Mouse (Mus musculus) stomach, embryonic 16.5 days (tissue): ENCODE data around the gene Kcnt2. TPM values are rescaled to one million over a fixed set of nuclear protein-coding genes. Genes with fewer than 3 reads are reported as not detected.

ENCODE experiments used
- ATAC-seq: fragments of 200-750 bp; cut with Nextera tagmentation; 2 replicates; pipeline ENCODE4 v1.8.0; 2017; ENCODE audit warnings: moderate number of reproducible peaks, moderate TSS enrichment; ENCODE audit not compliant: insufficient read depth, low FRiP score
- H3K27ac ChIP-seq: fragments of 300-500 bp; sonication (generic); 2 replicates; pipeline ENCODE4 v1.5.1; 2014; ENCODE audit warnings: low read length
- H3K27me3 ChIP-seq: fragments of 300-500 bp; sonication (generic); 2 replicates; pipeline ENCODE4 v1.6.1; 2014; ENCODE audit warnings: low read length, control low read depth, mixed read lengths; ENCODE audit not compliant: control insufficient read depth, insufficient read depth
- H3K36me3 ChIP-seq: fragments of 300-500 bp; sonication (generic); 2 replicates; pipeline ENCODE4 v1.6.1; 2014; ENCODE audit warnings: low read length; ENCODE audit not compliant: control insufficient read depth, insufficient read depth
- H3K4me1 ChIP-seq: fragments of 300-500 bp; sonication (generic); 2 replicates; pipeline ENCODE4 v1.6.1; 2014; ENCODE audit warnings: low read length, control low read depth, mixed read lengths; ENCODE audit not compliant: control insufficient read depth, insufficient read depth
- H3K4me2 ChIP-seq: fragments of 300-500 bp; sonication (generic); 2 replicates; pipeline ENCODE4 v1.6.1; 2014; ENCODE audit warnings: low read depth, low read length, mixed read lengths
- H3K4me3 ChIP-seq: fragments of 300-500 bp; sonication (generic); replicated peaks from 2 replicates; pipeline ENCODE4 v1.5.1; 2014; ENCODE audit warnings: mild to moderate bottlenecking, low read length
- H3K9ac ChIP-seq: fragments of 300-500 bp; sonication (generic); 2 replicates; pipeline ENCODE4 v1.6.1; 2014; ENCODE audit warnings: low read length
- H3K9me3 ChIP-seq: fragments of 300-500 bp; sonication (generic); replicated peaks from 2 replicates; pipeline ENCODE4 v1.6.1; 2016; ENCODE audit warnings: low read length, control low read depth; ENCODE audit not compliant: control insufficient read depth
- WGBS: fragments of 180-500 bp; shearing (Covaris S2); extraction: QIAGEN DNeasy Blood & Tissue Kit; methylation state at CpG from one replicate; pipeline ENCODE4 v1.1.7; 2014; 5-methylcytosine and 5-hydroxymethylcytosine counted together
- polyA plus RNA-seq: library from polyadenylated mRNA; unstranded; fragments of >200 nt; fragmentation: Nextera tagmentation; extraction: Ambion mirVana; gene quantifications from 2 replicates; pipeline ENCODE4 v1.2.1, GENCODE M21; 2015

The Kcnt2 gene
- polyA plus RNA-seq, 1 experiment from 2014 or later = 3.3 TPM

GRCm38 (mm10) chr1:140451461-140451860 lies 205.5 kb downstream of the Kcnt2 start:
- WGBS = 50% methylated on average over 3 of the region's 3 CpGs
- H3K27me3 ChIP-seq = no peaks in the 10 kb centered on the region
- H3K9ac ChIP-seq = no peak overlapping the region
- ATAC-seq = no peak
- no peaks in the 10 kb centered on the region for H3K9me3 ChIP-seq
- H3K36me3 ChIP-seq = no peaks in the 10 kb centered on the region
- H3K4me1 ChIP-seq = no peaks in the 10 kb centered on the region
- H3K4me3 ChIP-seq = no peak overlapping the region
- H3K27ac ChIP-seq = no peak overlapping the region
- no peak overlapping the region for H3K4me2 ChIP-seq

GRCm38 (mm10) chr1:140451924-140452323 lies 206.0 kb downstream of the Kcnt2 start:
- no peaks in the 10 kb centered on the region for H3K4me1 ChIP-seq
- no peak overlapping the region for H3K27ac ChIP-seq
- H3K9me3 ChIP-seq = no peaks in the 10 kb centered on the region
- H3K36me3 ChIP-seq = no peaks in the 10 kb centered on the region
- H3K4me3 ChIP-seq = no peak overlapping the region
- 39% methylated on average over 1 of the region's 1 CpGs for WGBS
- no peak overlapping the region for H3K4me2 ChIP-seq
- no peak for ATAC-seq
- no peaks in the 10 kb centered on the region for H3K27me3 ChIP-seq
- no peak overlapping the region for H3K9ac ChIP-seq

GRCm38 (mm10) chr1:140455903-140456302 lies 209.9 kb downstream of the Kcnt2 start:
- Histone ChIP-seq H3K27ac (no peak overlapping the region), H3K9me3 (no peaks in the 10 kb centered on the region), H3K4me3 (no peak overlapping the region), H3K4me2 (no peak overlapping the region), H3K4me1 (no peaks in the 10 kb centered on the region), H3K36me3 (no peaks in the 10 kb centered on the region), H3K9ac (no peak overlapping the region), H3K27me3 (no peaks in the 10 kb centered on the region)
- WGBS = 42% methylated on average over 2 of the region's 2 CpGs
- no peak for ATAC-seq

DNA sequence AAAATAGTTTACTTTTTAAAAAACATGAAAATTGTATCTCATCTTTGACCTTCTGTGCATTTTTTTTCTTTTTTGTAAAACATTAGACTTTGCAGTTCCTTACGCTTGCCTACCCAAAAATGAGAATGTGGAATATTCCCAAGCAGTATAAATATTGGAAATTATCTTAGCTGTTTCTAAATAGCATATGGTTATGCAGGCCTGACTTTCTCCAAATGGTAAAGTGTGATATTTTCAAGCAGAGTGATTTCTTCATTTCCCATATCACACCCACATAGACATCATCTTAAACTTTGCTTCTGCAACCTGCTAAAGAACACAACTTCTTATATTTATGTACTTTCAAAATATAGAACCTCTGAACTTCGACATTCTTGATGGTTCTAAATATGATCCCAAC lies 210.9 kb downstream of the Kcnt2 start:
- H3K4me2 ChIP-seq = no peak overlapping the region
- ATAC-seq = no peak

GRCm38 (mm10) chr1:140468315-140468714 lies 222.4 kb downstream of the Kcnt2 start:
- ATAC-seq = no peak
- Histone ChIP-seq H3K4me1 (no peaks in the 10 kb centered on the region), H3K27me3 (no peaks in the 10 kb centered on the region), H3K36me3 (no peaks in the 10 kb centered on the region), H3K4me3 (no peak overlapping the region), H3K9me3 (no peaks in the 10 kb centered on the region), H3K9ac (no peak overlapping the region), H3K27ac (no peak overlapping the region), H3K4me2 (no peak overlapping the region)
- WGBS = 71% methylated on average over 4 of the region's 4 CpGs

More for the DNA sequence above, 210.9 kb downstream of the Kcnt2 start:
- H3K4me1 ChIP-seq = no peaks in the 10 kb centered on the region
- WGBS = 82% methylated on average over 2 of the region's 2 CpGs
- no peak overlapping the region for H3K9ac ChIP-seq
- H3K27ac ChIP-seq = no peak overlapping the region
- H3K4me3 ChIP-seq = no peak overlapping the region
- no peaks in the 10 kb centered on the region for H3K9me3 ChIP-seq
- no peaks in the 10 kb centered on the region for H3K27me3 ChIP-seq
- H3K36me3 ChIP-seq = no peaks in the 10 kb centered on the region

GRCm38 (mm10) chr1:140469586-140469985 lies 223.6 kb downstream of the Kcnt2 start:
- Histone ChIP-seq H3K27ac (no peak overlapping the region), H3K9me3 (no peaks in the 10 kb centered on the region), H3K4me2 (no peak overlapping the region), H3K36me3 (no peaks in the 10 kb centered on the region), H3K4me3 (no peak overlapping the region), H3K27me3 (no peaks in the 10 kb centered on the region), H3K4me1 (no peaks in the 10 kb centered on the region), H3K9ac (no peak overlapping the region)
- 79% methylated on average over 1 of the region's 1 CpGs for WGBS
- no peak for ATAC-seq

GRCm38 (mm10) chr1:140476921-140477320 lies 231.0 kb downstream of the Kcnt2 start:
- 64% methylated on average over 2 of the region's 2 CpGs for WGBS
- no peaks in the 10 kb centered on the region for H3K4me1 ChIP-seq
- no peak overlapping the region for H3K9ac ChIP-seq
- ATAC-seq = no peak
- H3K36me3 ChIP-seq = no peaks in the 10 kb centered on the region
- no peak overlapping the region for H3K27ac ChIP-seq
- no peak overlapping the region for H3K4me3 ChIP-seq
- H3K4me2 ChIP-seq = no peak overlapping the region
- no peaks in the 10 kb centered on the region for H3K27me3 ChIP-seq
- H3K9me3 ChIP-seq = no peaks in the 10 kb centered on the region

GRCm38 (mm10) chr1:140484016-140484415 lies 238.1 kb downstream of the Kcnt2 start:
- Histone ChIP-seq H3K4me1 (no peaks in the 10 kb centered on the region), H3K4me2 (no peak overlapping the region), H3K9me3 (no peaks in the 10 kb centered on the region), H3K4me3 (no peak overlapping the region), H3K9ac (no peak overlapping the region), H3K27me3 (no peaks in the 10 kb centered on the region), H3K27ac (no peak overlapping the region), H3K36me3 (no peaks in the 10 kb centered on the region)
- ATAC-seq = no peak
- 88% methylated on average over 1 of the region's 1 CpGs for WGBS

DNA sequence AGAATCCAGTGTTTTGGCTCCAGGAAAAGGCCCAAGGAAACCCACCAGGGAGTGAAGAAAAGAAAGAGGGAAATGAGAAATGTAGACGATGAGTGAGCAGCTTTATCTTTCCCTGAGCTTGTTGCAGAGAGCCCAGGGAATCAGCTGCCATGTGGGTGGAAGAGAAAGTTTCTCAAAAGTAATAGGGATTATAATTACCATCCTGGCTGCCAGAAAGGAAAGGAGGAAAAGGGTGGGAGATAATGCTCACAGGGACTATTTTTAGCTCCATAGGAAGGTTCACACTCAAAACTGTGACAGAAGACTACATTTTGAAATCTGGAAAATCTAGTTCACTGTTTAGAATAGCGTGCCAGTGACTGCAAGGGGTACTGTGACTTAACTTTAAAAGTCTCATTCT lies 243.9 kb downstream of the Kcnt2 start:
- Histone ChIP-seq H3K36me3 (no peaks in the 10 kb centered on the region), H3K9ac (no peak overlapping the region), H3K27me3 (no peaks in the 10 kb centered on the region), H3K4me2 (no peak overlapping the region), H3K9me3 (no peaks in the 10 kb centered on the region), H3K4me1 (no peaks in the 10 kb centered on the region), H3K27ac (no peak overlapping the region), H3K4me3 (no peak overlapping the region)
- no peak for ATAC-seq
- 72% methylated on average over 2 of the region's 2 CpGs for WGBS

DNA sequence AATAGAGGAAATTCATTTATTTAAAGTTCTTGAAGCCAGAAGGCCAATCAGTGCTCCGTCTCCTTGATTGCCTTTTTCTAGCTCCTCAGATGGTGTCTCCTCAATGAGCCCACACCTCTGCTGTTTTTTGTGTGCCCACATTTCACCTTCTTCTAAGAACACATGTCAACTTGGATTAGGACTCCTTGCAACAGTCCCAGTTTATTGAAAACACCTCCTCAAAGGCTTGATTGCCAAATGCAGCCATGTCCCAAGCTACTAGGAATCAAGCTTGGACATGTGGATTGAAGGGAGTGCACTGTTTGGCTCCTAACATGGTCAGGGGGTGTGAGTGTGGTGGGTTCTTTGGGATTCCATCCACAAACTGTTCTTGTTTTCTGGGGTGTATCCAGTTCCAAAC lies 245.4 kb downstream of the Kcnt2 start:
- Histone ChIP-seq H3K9me3 (no peaks in the 10 kb centered on the region), H3K27me3 (no peaks in the 10 kb centered on the region), H3K9ac (no peak overlapping the region), H3K27ac (no peak overlapping the region), H3K36me3 (no peaks in the 10 kb centered on the region), H3K4me1 (no peaks in the 10 kb centered on the region), H3K4me3 (no peak overlapping the region), H3K4me2 (no peak overlapping the region)
- ATAC-seq = no peak
- 71% methylated on average over 1 of the region's 1 CpGs for WGBS
